28 mouse cellular contexts compared by ENCODE assay signal in the genomic region with DNA sequence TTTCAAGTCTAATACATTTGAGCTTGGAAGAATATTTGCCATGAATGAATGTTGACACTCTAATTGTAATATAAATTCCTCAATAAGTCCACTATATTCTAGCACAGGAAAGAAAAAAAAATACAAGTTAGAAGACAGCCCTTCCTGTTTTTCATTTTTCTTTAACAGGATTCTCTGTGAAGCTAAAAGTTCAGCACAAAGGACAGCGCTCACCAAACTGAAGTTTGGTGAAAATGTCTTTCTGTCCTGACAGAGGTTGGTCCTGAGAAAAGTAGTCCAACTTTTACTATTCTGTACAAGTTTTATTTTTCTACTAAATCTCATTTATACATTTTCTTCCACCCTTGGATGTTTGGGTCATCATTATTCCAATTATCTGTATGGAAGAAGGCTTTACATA.
A peak's percentile ranks its signal among the peaks of the same experiment; 100 is the strongest.
DNase-seq lines count a peak whose midpoint lies in the region; ATAC-seq and TF ChIP-seq lines count a peak whose summit lies in the region.
"Had no signal": no experiment of that assay in that cellular context is flagged by ENCODE, and none has a peak within 500 bp of the region (broad histone marks: within the 10 kb centered on the region; RNA-seq: fewer than 3 reads in every experiment).

No protein-coding gene starts in this region.

- H3K9me3 ChIP-seq in embryonic facial prominence, embryonic 11.5 days (replicated peaks; ENCODE audit: control insufficient read depth, low read length) = no peaks in the 10 kb centered on the region
- H3K9me3 ChIP-seq in embryonic facial prominence, embryonic 10.5 days = no peaks in the 10 kb centered on the region
- H3K9me3 ChIP-seq in limb, embryonic 14.5 days (ENCODE audit: control insufficient read depth, low read length) = no peaks in the 10 kb centered on the region
- no peaks in the 10 kb centered on the region for H3K9me3 ChIP-seq in limb, embryonic 10.5 days (replicated peaks)
- no peaks in the 10 kb centered on the region for H3K9me3 ChIP-seq in embryonic facial prominence, embryonic 14.5 days (ENCODE audit: control insufficient read depth, low read length)
- H3K9me3 ChIP-seq: embryonic facial prominence, embryonic 12.5 days; hindbrain, embryonic 13.5 days; midbrain, embryonic 12.5 days; neural tube, embryonic 12.5 days had no signal

- peak; percentile 66 for DNase-seq in embryonic facial prominence, embryonic 11.5 days (ENCODE audit: low spot score)
- DNase-seq in embryonic facial prominence, embryonic 10.5 days (ENCODE audit: low spot score) = no peak
- DNase-seq in limb, embryonic 14.5 days (ENCODE audit: low spot score) = peak; percentile 44
- no peak for DNase-seq in limb, embryonic 10.5 days (ENCODE audit: low spot score)
- DNase-seq in NIH3T3 (ENCODE audit: low read depth) = peak; percentile 34
- DNase-seq in embryonic facial prominence, embryonic 14.5 days (ENCODE audit: low spot score) = peak; percentile 34
- DNase-seq in frontal cortex, postnatal 36 days (ENCODE audit: low spot score in 2 of 2) = no peak
- DNase-seq in layer of hippocampus, postnatal 10 days (ENCODE audit: low spot score in 2 of 2) = no peak
- DNase-seq: adrenal gland, postnatal 10 days; cerebellum, adult 8-10 months; cerebellum, postnatal 36 days; gastrocnemius, postnatal 36 days; heart, adult 18-20 months; heart, postnatal 36 days; left cerebral cortex, postnatal 4 days; liver; lung, adult 2 months; lung, postnatal 36 days; thymus, adult 2 months; thymus, postnatal 36 days had no signal

- H3K27me3 ChIP-seq in embryonic facial prominence, embryonic 11.5 days (ENCODE audit: control insufficient read depth, insufficient read depth, low read length) = no peaks in the 10 kb centered on the region
- H3K27me3 ChIP-seq in embryonic facial prominence, embryonic 10.5 days (replicated peaks; ENCODE audit: low read depth, poor library complexity, severe bottlenecking) = no peaks in the 10 kb centered on the region
- H3K27me3 ChIP-seq in limb, embryonic 14.5 days (ENCODE audit: control insufficient read depth, insufficient read depth, low read length) = no peaks in the 10 kb centered on the region
- H3K27me3 ChIP-seq in limb, embryonic 10.5 days (ENCODE audit: low read depth, poor library complexity, severe bottlenecking) = no peaks in the 10 kb centered on the region
- H3K27me3 ChIP-seq in embryonic facial prominence, embryonic 14.5 days (replicated peaks; ENCODE audit: control insufficient read depth, insufficient read depth, low read length) = no peaks in the 10 kb centered on the region
- H3K27me3 ChIP-seq: embryonic facial prominence, embryonic 12.5 days; hindbrain, embryonic 13.5 days; midbrain, embryonic 12.5 days; neural tube, embryonic 12.5 days had no signal

- no peak for ATAC-seq in embryonic facial prominence, embryonic 11.5 days (replicated peaks; ENCODE audit: insufficient number of reproducible peaks, low FRiP score, low TSS enrichment, low read depth)
- ATAC-seq in limb, embryonic 14.5 days (ENCODE audit: low FRiP score, low read depth) = no peak
- no peak for ATAC-seq in embryonic facial prominence, embryonic 14.5 days (ENCODE audit: low read depth)
- ATAC-seq: intestine, postnatal 0 days had no signal

- H3K4me2 ChIP-seq in embryonic facial prominence, embryonic 11.5 days (ENCODE audit: low read depth, low read length) = no peak overlapping the region
- no peak overlapping the region for H3K4me2 ChIP-seq in limb, embryonic 14.5 days (replicated peaks; ENCODE audit: low read depth, low read length, severe bottlenecking)
- H3K4me2 ChIP-seq in embryonic facial prominence, embryonic 14.5 days (ENCODE audit: low read depth, low read length) = no peak overlapping the region
- H3K4me2 ChIP-seq: embryonic facial prominence, embryonic 12.5 days; heart, embryonic 11.5 days; hindbrain, embryonic 13.5 days; midbrain, embryonic 12.5 days; neural tube, embryonic 12.5 days had no signal

- no peak overlapping the region for H3K4me3 ChIP-seq in embryonic facial prominence, embryonic 11.5 days (ENCODE audit: low read depth, low read length)
- no peak overlapping the region for H3K4me3 ChIP-seq in embryonic facial prominence, embryonic 10.5 days
- H3K4me3 ChIP-seq in limb, embryonic 14.5 days (replicated peaks; ENCODE audit: low read length) = no peak overlapping the region
- H3K4me3 ChIP-seq in limb, embryonic 10.5 days = no peak overlapping the region
- no peak overlapping the region for H3K4me3 ChIP-seq in embryonic facial prominence, embryonic 14.5 days (ENCODE audit: low read depth, low read length)
- H3K4me3 ChIP-seq: embryonic facial prominence, embryonic 12.5 days; hindbrain, embryonic 13.5 days; midbrain, embryonic 12.5 days; myocyte; neural tube, embryonic 12.5 days had no signal

- no peak overlapping the region for H3K27ac ChIP-seq in embryonic facial prominence, embryonic 11.5 days (replicated peaks; ENCODE audit: low read depth, low read length)
- no peak overlapping the region for H3K27ac ChIP-seq in embryonic facial prominence, embryonic 10.5 days (replicated peaks)
- no peak overlapping the region for H3K27ac ChIP-seq in limb, embryonic 14.5 days (replicated peaks; ENCODE audit: low read depth, low read length)
- no peak overlapping the region for H3K27ac ChIP-seq in limb, embryonic 10.5 days
- no peak overlapping the region for H3K27ac ChIP-seq in embryonic facial prominence, embryonic 14.5 days (replicated peaks; ENCODE audit: low read depth, low read length)
- H3K27ac ChIP-seq: embryonic facial prominence, embryonic 12.5 days; hindbrain, embryonic 13.5 days; liver, embryonic 14.5 days; midbrain, embryonic 12.5 days; neural tube, embryonic 12.5 days had no signal

- no peak overlapping the region for H3K9ac ChIP-seq in embryonic facial prominence, embryonic 11.5 days (replicated peaks; ENCODE audit: low read length)
- H3K9ac ChIP-seq in limb, embryonic 14.5 days (ENCODE audit: low read depth, low read length, severe bottlenecking) = no peak overlapping the region
- no peak overlapping the region for H3K9ac ChIP-seq in embryonic facial prominence, embryonic 14.5 days (ENCODE audit: low read depth, low read length)
- H3K9ac ChIP-seq: embryonic facial prominence, embryonic 12.5 days; hindbrain, embryonic 13.5 days; liver, embryonic 14.5 days; midbrain, embryonic 12.5 days; neural tube, embryonic 12.5 days had no signal

- TF ChIP-seq POLR2A in limb, embryonic 14.5 days (IDR thresholded peaks at IDR 0.05; ENCODE audit: borderline replicate concordance, extremely low read depth, insufficient read depth, insufficient read length) = no peak

- WGBS in embryonic facial prominence, embryonic 11.5 days = 85% methylated on average over 1 of the region's 1 CpGs
- 76% methylated on average over 1 of the region's 1 CpGs for WGBS in embryonic facial prominence, embryonic 10.5 days
- 79% methylated on average over 1 of the region's 1 CpGs for WGBS in limb, embryonic 14.5 days
- WGBS in limb, embryonic 10.5 days = 73% methylated on average over 1 of the region's 1 CpGs
- 76% methylated on average over 1 of the region's 1 CpGs for WGBS in embryonic facial prominence, embryonic 14.5 days

- H3K4me1 ChIP-seq in embryonic facial prominence, embryonic 11.5 days (ENCODE audit: control insufficient read depth, insufficient read depth, low read length) = no peaks in the 10 kb centered on the region
- no peaks in the 10 kb centered on the region for H3K4me1 ChIP-seq in embryonic facial prominence, embryonic 10.5 days
- no peaks in the 10 kb centered on the region for H3K4me1 ChIP-seq in limb, embryonic 14.5 days (ENCODE audit: control insufficient read depth, insufficient read depth, low read length)
- H3K4me1 ChIP-seq in limb, embryonic 10.5 days = no peaks in the 10 kb centered on the region
- H3K4me1 ChIP-seq in embryonic facial prominence, embryonic 14.5 days (ENCODE audit: control insufficient read depth, insufficient read depth, low read length) = no peaks in the 10 kb centered on the region
- H3K4me1 ChIP-seq: embryonic facial prominence, embryonic 12.5 days; hindbrain, embryonic 13.5 days; midbrain, embryonic 12.5 days; neural tube, embryonic 12.5 days had no signal

- H3K36me3 ChIP-seq in embryonic facial prominence, embryonic 11.5 days (replicated peaks; ENCODE audit: control insufficient read depth, insufficient read depth, low read depth, low read length) = no peaks in the 10 kb centered on the region
- no peaks in the 10 kb centered on the region for H3K36me3 ChIP-seq in embryonic facial prominence, embryonic 10.5 days (replicated peaks)
- no peaks in the 10 kb centered on the region for H3K36me3 ChIP-seq in limb, embryonic 14.5 days (ENCODE audit: control insufficient read depth, insufficient read depth, low read length)
- no peaks in the 10 kb centered on the region for H3K36me3 ChIP-seq in limb, embryonic 10.5 days
- no peaks in the 10 kb centered on the region for H3K36me3 ChIP-seq in embryonic facial prominence, embryonic 14.5 days (ENCODE audit: control insufficient read depth, insufficient read depth, low read length)
- H3K36me3 ChIP-seq: embryonic facial prominence, embryonic 12.5 days; hindbrain, embryonic 13.5 days; midbrain, embryonic 12.5 days; neural tube, embryonic 12.5 days had no signal

Comparison
In these comparisons a context has a peak if more than half of its experiments do, and no peak if none do; other contexts are left out.
1. DNase-seq: peak in embryonic facial prominence, embryonic 11.5 days (single experiment), limb, embryonic 14.5 days (single experiment), NIH3T3 (single experiment) and embryonic facial prominence, embryonic 14.5 days (single experiment); none in embryonic facial prominence, embryonic 10.5 days (single experiment), limb, embryonic 10.5 days (single experiment), frontal cortex, postnatal 36 days (0 of 2) and layer of hippocampus, postnatal 10 days (0 of 2).